ENCODE assay signal across 28 mouse cellular contexts in genomic region chr11:96028130-96028529, GRCm38 (mm10). TPM values are rescaled to one million over a fixed set of nuclear protein-coding genes. Genes with fewer than 3 reads are reported as not detected.
DNase-seq lines count a peak whose midpoint lies in the region; ATAC-seq and TF ChIP-seq lines count a peak whose summit lies in the region.
"Had no signal": no experiment of that assay in that cellular context is flagged by ENCODE, and none has a peak within 500 bp of the region (broad histone marks: within the 10 kb centered on the region; RNA-seq: fewer than 3 reads in every experiment).

No protein-coding gene starts in this region.

- no peaks in the 10 kb centered on the region for H3K9me3 ChIP-seq in midbrain, embryonic 11.5 days (ENCODE audit: control insufficient read depth, low read length)
- no peaks in the 10 kb centered on the region for H3K9me3 ChIP-seq in midbrain, embryonic 10.5 days (replicated peaks)
- H3K9me3 ChIP-seq in MEL (replicated peaks; ENCODE audit: insufficient read depth, low read length), result no peaks in the 10 kb centered on the region
- H3K9me3 ChIP-seq: G1E had no signal

- no peak overlapping the region for H3K9ac ChIP-seq in midbrain, embryonic 11.5 days (ENCODE audit: low read length)
- H3K9ac ChIP-seq in MEL (ENCODE audit: control insufficient read depth, low read depth, low read length, poor library complexity, severe bottlenecking), result peak overlapping the region; percentile 77

- H3K27ac ChIP-seq in midbrain, embryonic 11.5 days (ENCODE audit: low read depth, low read length), result no peak overlapping the region
- H3K27ac ChIP-seq in midbrain, embryonic 10.5 days (replicated peaks), result no peak overlapping the region
- H3K27ac ChIP-seq in testis, adult 2 months (ENCODE audit: control insufficient read depth, insufficient read depth, low read depth, low read length), result no peak overlapping the region
- peak overlapping the region; percentile 93 for H3K27ac ChIP-seq in MEL (ENCODE audit: control insufficient read depth, low read depth, low read length)

- 65% methylated on average over 5 of the region's 5 CpGs for WGBS in midbrain, embryonic 11.5 days
- 60% methylated on average over 5 of the region's 5 CpGs for WGBS in midbrain, embryonic 10.5 days

- no peak for TF ChIP-seq CTCF in testis, adult 2 months (IDR thresholded peaks at IDR 0.05; ENCODE audit: control insufficient read depth, insufficient read depth, insufficient replicate concordance, low read depth, low read length)
- no peak for TF ChIP-seq CTCF in MEL (IDR thresholded peaks at IDR 0.05 in 2 of 3, conservative IDR thresholded peaks at IDR 0.05 in 1 of 3; ENCODE audit: control insufficient read depth in 1 of 3, insufficient read depth in 1 of 3, low read depth in 2 of 3, low read length in 3 of 3, poor library complexity in 1 of 3, severe bottlenecking in 1 of 3)

- no peak for TF ChIP-seq POLR2A in testis, adult 2 months (IDR thresholded peaks at IDR 0.05; ENCODE audit: control insufficient read depth, low read depth, low read length)
- TF ChIP-seq POLR2A in MEL (IDR thresholded peaks at IDR 0.05; ENCODE audit: control insufficient read depth in 1 of 2, insufficient read depth in 1 of 2, low read depth in 1 of 2, low read length in 2 of 2, poor library complexity in 1 of 2), result peak in 1 of 2 experiments; percentile 72; a peak in 2 of 4 replicates

- no peak for ATAC-seq in midbrain, embryonic 11.5 days (ENCODE audit: low FRiP score)
- ATAC-seq: activated CD4-positive, CD25-positive, alpha-beta regulatory T cell, adult 4 months; CD4-positive, CD25-positive, alpha-beta regulatory T cell, adult 4 months; Patski had no signal

- peak; percentile 75 for DNase-seq in midbrain, embryonic 11.5 days (ENCODE audit: low spot score, missing footprints)
- DNase-seq in midbrain, embryonic 10.5 days (ENCODE audit: low spot score), result no peak
- DNase-seq in testis, postnatal 10 days (ENCODE audit: low spot score), result no peak
- DNase-seq in MEL (ENCODE audit: low read depth, low spot score) (peak; percentile 74), MEL-GATA-1-ER (ENCODE audit: extremely low read depth, low read depth) (peak; percentile 39)
- no peak for DNase-seq in thymus, postnatal 14 days
- no peak for DNase-seq in right cerebral cortex, postnatal 36 days (ENCODE audit: low spot score in 2 of 2)
- DNase-seq: adrenal gland, adult 2 months; adrenal gland, adult 8-10 months; adrenal gland, postnatal 10 days; adrenal gland, postnatal 14 days; adrenal gland, postnatal 25 days; adrenal gland, postnatal 36 days; B cell, adult 2 months; cerebellum, adult 11 months; cerebellum, adult 11-12 months; cerebellum, adult 18-20 months; cerebellum, adult 2 months had no signal

- TF ChIP-seq EP300 in MEL (IDR thresholded peaks at IDR 0.05; ENCODE audit: low read depth in 1 of 2, low read length in 2 of 2), result peak; percentile 66 to 81

- no peak for TF ChIP-seq RAD21 in MEL (IDR thresholded peaks at IDR 0.05; ENCODE audit: low read depth, low read length)

- H3K36me3 ChIP-seq in midbrain, embryonic 11.5 days (ENCODE audit: control insufficient read depth, insufficient read depth, low read length), result no peaks in the 10 kb centered on the region
- no peaks in the 10 kb centered on the region for H3K36me3 ChIP-seq in midbrain, embryonic 10.5 days
- H3K36me3 ChIP-seq in testis, adult 2 months (ENCODE audit: control insufficient read depth, insufficient read depth, low read length), result no peaks in the 10 kb centered on the region
- H3K36me3 ChIP-seq in MEL (ENCODE audit: control insufficient read depth in 1 of 2, insufficient read depth in 2 of 2, low read length in 2 of 2), result peaks cover 0 to 17% of the 10 kb centered on the region in 2 experiments; a peak in 2 of 4 replicates

- H3K79me2 ChIP-seq in MEL (ENCODE audit: control insufficient read depth, insufficient read depth, low read length, poor library complexity), result no peaks in the 10 kb centered on the region

- no peak overlapping the region for H3K4me2 ChIP-seq in midbrain, embryonic 11.5 days

- H3K27me3 ChIP-seq in midbrain, embryonic 11.5 days (ENCODE audit: control insufficient read depth, insufficient read depth, low read length), result no peaks in the 10 kb centered on the region
- no peaks in the 10 kb centered on the region for H3K27me3 ChIP-seq in midbrain, embryonic 10.5 days (ENCODE audit: low read depth, poor library complexity, severe bottlenecking)
- H3K27me3 ChIP-seq in testis, adult 2 months (ENCODE audit: control insufficient read depth, insufficient read depth, low read length), result no peaks in the 10 kb centered on the region
- H3K27me3 ChIP-seq in MEL (ENCODE audit: control insufficient read depth in 1 of 2, insufficient read depth in 2 of 2, low read length in 2 of 2), result no peaks in the 10 kb centered on the region
- H3K27me3 ChIP-seq: Patski had no signal

- H3K4me3 ChIP-seq in midbrain, embryonic 11.5 days (ENCODE audit: low read depth, low read length), result no peak overlapping the region
- H3K4me3 ChIP-seq in midbrain, embryonic 10.5 days, result no peak overlapping the region
- peak overlapping the region; percentile 72 for H3K4me3 ChIP-seq in testis, adult 2 months (ENCODE audit: control insufficient read depth, low read depth, low read length)
- peak overlapping the region; percentile 51 to 62 for H3K4me3 ChIP-seq in MEL (ENCODE audit: control insufficient read depth in 1 of 2, insufficient read depth in 1 of 2, low read depth in 2 of 2, low read length in 2 of 2)

- H3K4me1 ChIP-seq in midbrain, embryonic 11.5 days (ENCODE audit: control insufficient read depth, insufficient read depth, low read length), result no peaks in the 10 kb centered on the region
- H3K4me1 ChIP-seq in midbrain, embryonic 10.5 days, result no peaks in the 10 kb centered on the region
- no peaks in the 10 kb centered on the region for H3K4me1 ChIP-seq in testis, adult 2 months (ENCODE audit: control insufficient read depth, insufficient read depth, low read length)
- peaks cover 8 to 26% of the 10 kb centered on the region in 2 experiments; a peak in 3 of 4 replicates for H3K4me1 ChIP-seq in MEL (ENCODE audit: control insufficient read depth in 1 of 2, insufficient read depth in 2 of 2, low read length in 2 of 2)

TF ChIP-seq in MEL, 35 proteins besides CTCF, POLR2A, EP300 and RAD21 (continues in another document):
- TF ChIP-seq BHLHE40 (IDR thresholded peaks at IDR 0.05; ENCODE audit: borderline replicate concordance, low read depth, low read length) (0 out of 2 replicates have a peak, but pooled peaks have one; percentile 22), NELFE (IDR thresholded peaks at IDR 0.05; ENCODE audit: low read depth, low read length) (peak; percentile 60), CHD2 (IDR thresholded peaks at IDR 0.05; ENCODE audit: low read length) (no peak), JUND (IDR thresholded peaks at IDR 0.05; ENCODE audit: low read depth, low read length) (no peak), SMC3 (IDR thresholded peaks at IDR 0.05; ENCODE audit: low read depth, low read length) (no peak; the same call in 1 of the 2 replicates), ETS1 (IDR thresholded peaks at IDR 0.05; ENCODE audit: low read depth, low read length) (peak; percentile 60; the same call in 1 of the 2 replicates), E2F4 (IDR thresholded peaks at IDR 0.05; ENCODE audit: borderline replicate concordance, low read depth, low read length) (no peak), CHD1 (IDR thresholded peaks at IDR 0.05; ENCODE audit: low read depth, low read length) (no peak), SIN3A (IDR thresholded peaks at IDR 0.05; ENCODE audit: low read length) (peak; percentile 62), MEF2A (IDR thresholded peaks at IDR 0.05; ENCODE audit: extremely low read depth, insufficient replicate concordance, low read depth, low read length, poor library complexity, severe bottlenecking) (no peak)

RNA-seq across cellular contexts. Expression of gene Gip, which starts 3.8 kb away (rescaled TPM):
- not detected in 2 replicates for polyA plus RNA-seq in midbrain, embryonic 11.5 days (2014; fragmentation: Nextera tagmentation; extraction: Ambion mirVana)
- polyA plus RNA-seq in midbrain, embryonic 10.5 days (2016; fragmentation: Nextera tagmentation; extraction: Ambion mirVana), result not detected in 2 replicates
- 2.2 and 2.6 TPM in 2 replicates for polyA plus RNA-seq in testis, adult 2 months (2012; rRNA removed)
- total RNA-seq in MEL (2012; rRNA removed), result 3.8 and 5.0 TPM in 2 replicates
- 1 to 10 TPM in 1 of 2 experiments, not detected in 1; 7.0 TPM for polyA plus RNA-seq in MEL (2012; ENCODE audit: insufficient read depth in 1 of 2, insufficient read length in 2 of 2, low read depth in 1 of 2, low replicate concordance in 2 of 2, missing spikeins in 1 of 2)
- total RNA-seq: adrenal gland, adult 18-20 months; adrenal gland, adult 2 months; adrenal gland, adult 8-10 months; adrenal gland, postnatal 10 days; adrenal gland, postnatal 14 days; adrenal gland, postnatal 25 days; adrenal gland, postnatal 36 days; adrenal gland, postnatal 4 days; CH12.LX; G1E had no signal
- polyA plus RNA-seq: activated CD4-positive, CD25-positive, alpha-beta regulatory T cell, adult 4 months; adrenal gland, adult 2 months; brain, embryonic 14.5 days; C2C12; CD4-positive, CD25-positive, alpha-beta regulatory T cell, adult 4 months; cerebellum, adult 2 months; G1E; Patski had no signal

RNA-seq across cellular contexts. Expression of gene Snf8, which starts 6.6 kb away (rescaled TPM):
- 36.7 and 43.0 TPM in 2 replicates for polyA plus RNA-seq in midbrain, embryonic 11.5 days (2014; fragmentation: Nextera tagmentation; extraction: Ambion mirVana)
- polyA plus RNA-seq in midbrain, embryonic 10.5 days (2016; fragmentation: Nextera tagmentation; extraction: Ambion mirVana), result 106 and 110 TPM in 2 replicates
- polyA plus RNA-seq in testis, adult 2 months (2012; rRNA removed), result 51.8 and 56.4 TPM in 2 replicates
- 135 and 137 TPM in 2 replicates for total RNA-seq in MEL (2012; rRNA removed)
- polyA plus RNA-seq in MEL (2012; ENCODE audit: insufficient read depth in 1 of 2, insufficient read length in 2 of 2, low read depth in 1 of 2, low replicate concordance in 2 of 2, missing spikeins in 1 of 2), result 100 to 1,000 TPM in 1 of 2 experiments, not detected in 1; 183 TPM

RNA-seq across cellular contexts. Expression of gene Igf2bp1, which starts 22.4 kb away (rescaled TPM):
- 92.9 and 95.1 TPM in 2 replicates for polyA plus RNA-seq in midbrain, embryonic 11.5 days (2014; fragmentation: Nextera tagmentation; extraction: Ambion mirVana)
- polyA plus RNA-seq in midbrain, embryonic 10.5 days (2016; fragmentation: Nextera tagmentation; extraction: Ambion mirVana), result 176 and 190 TPM in 2 replicates
- 6.5 and 8.1 TPM in 2 replicates for polyA plus RNA-seq in testis, adult 2 months (2012; rRNA removed)
- 0.03 and 0.15 TPM in 2 replicates for total RNA-seq in MEL (2012; rRNA removed)
- not detected for polyA plus RNA-seq in MEL (2012; ENCODE audit: insufficient read depth in 1 of 2, insufficient read length in 2 of 2, low read depth in 1 of 2, low replicate concordance in 2 of 2, missing spikeins in 1 of 2)
- polyA plus RNA-seq: CD4-positive, CD25-positive, alpha-beta regulatory T cell, adult 4 months; cerebellum, adult 2 months had no signal

RNA-seq across cellular contexts. Expression of gene Ube2z, which starts 37.1 kb away (rescaled TPM):
- polyA plus RNA-seq in midbrain, embryonic 11.5 days (2014; fragmentation: Nextera tagmentation; extraction: Ambion mirVana), result 21.5 and 22.3 TPM in 2 replicates
- 25.0 and 27.0 TPM in 2 replicates for polyA plus RNA-seq in midbrain, embryonic 10.5 days (2016; fragmentation: Nextera tagmentation; extraction: Ambion mirVana)
- 19.1 and 21.2 TPM in 2 replicates for polyA plus RNA-seq in testis, adult 2 months (2012; rRNA removed)
- 55.3 and 56.8 TPM in 2 replicates for total RNA-seq in MEL (2012; rRNA removed)
- 10 to 100 TPM in 1 of 2 experiments, not detected in 1; 58.5 TPM for polyA plus RNA-seq in MEL (2012; ENCODE audit: insufficient read depth in 1 of 2, insufficient read length in 2 of 2, low read depth in 1 of 2, low replicate concordance in 2 of 2, missing spikeins in 1 of 2)

RNA-seq across cellular contexts. Expression of gene Atp5g1, which starts 47.3 kb away (rescaled TPM):
- polyA plus RNA-seq in midbrain, embryonic 11.5 days (2014; fragmentation: Nextera tagmentation; extraction: Ambion mirVana), result 405 and 437 TPM in 2 replicates
- polyA plus RNA-seq in midbrain, embryonic 10.5 days (2016; fragmentation: Nextera tagmentation; extraction: Ambion mirVana), result 534 and 550 TPM in 2 replicates
- polyA plus RNA-seq in testis, adult 2 months (2012; rRNA removed), result 234 and 248 TPM in 2 replicates
- total RNA-seq in MEL (2012; rRNA removed), result 1,306 and 1,519 TPM in 2 replicates
- 1,000 to 10,000 TPM in 1 of 2 experiments, not detected in 1; 1,694 TPM for polyA plus RNA-seq in MEL (2012; ENCODE audit: insufficient read depth in 1 of 2, insufficient read length in 2 of 2, low read depth in 1 of 2, low replicate concordance in 2 of 2, missing spikeins in 1 of 2)

Comparison
In these comparisons a context has a peak if more than half of its experiments do, and no peak if none do; other contexts are left out.
1. DNase-seq: peak in midbrain, embryonic 11.5 days (single experiment), MEL (single experiment) and MEL-GATA-1-ER (single experiment); none in midbrain, embryonic 10.5 days (single experiment), testis, postnatal 10 days (single experiment), thymus, postnatal 14 days (single experiment) and right cerebral cortex, postnatal 36 days (0 of 2).
2. H3K4me3 ChIP-seq: peak in testis, adult 2 months (single experiment) and MEL (2 of 2); none in midbrain, embryonic 11.5 days (single experiment) and midbrain, embryonic 10.5 days (single experiment).
3. RNA of gene Igf2bp1, which starts 22.4 kb away (polyA plus RNA-seq): 176 to 190 TPM in midbrain, embryonic 10.5 days and 92.9 to 95.1 TPM in midbrain, embryonic 11.5 days; 6.5 to 8.1 TPM in testis, adult 2 months and not detected in MEL; every median in the first group is over 10 times any median in the second.